Mouse (Mus musculus): ENCODE measurements around the gene Tekt5. TPM values are rescaled to one million over a fixed set of nuclear protein-coding genes. Genes with fewer than 3 reads are reported as not detected.

Gene Tekt5
- polyA plus RNA-seq (2015; fragmentation: Nextera tagmentation; extraction: Ambion mirVana) = 1.3 and 1.6 TPM in 2 replicates

- DNase-seq (ENCODE audit: low spot score) = peak; percentile 31
These were observed at the start of gene Tekt5 for GRCm38 (mm10) chr16:10394699-10395540. TSS of gene Tekt5 (minus strand) at chr16:10395490.

GRCm38 (mm10) chr16:10443723-10444122 is 48.4 kb upstream of the Tekt5 start:
- no peak for DNase-seq (ENCODE audit: low spot score)

- no peak for DNase-seq (ENCODE audit: low spot score)
These were observed 46.5 kb upstream of the Tekt5 start for GRCm38 (mm10) chr16:10441761-10442160.

GRCm38 (mm10) chr16:10441328-10441727 is 46.0 kb upstream of the Tekt5 start:
- DNase-seq (ENCODE audit: low spot score) = no peak

GRCm38 (mm10) chr16:10438055-10438454 is 42.8 kb upstream of the Tekt5 start:
- DNase-seq (ENCODE audit: low spot score) = no peak

- no peak for DNase-seq (ENCODE audit: low spot score)
These were observed 40.9 kb upstream of the Tekt5 start for GRCm38 (mm10) chr16:10436166-10436565.

- DNase-seq (ENCODE audit: low spot score) = no peak
These were observed 38.1 kb upstream of the Tekt5 start for GRCm38 (mm10) chr16:10433344-10433743.

- no peak for DNase-seq (ENCODE audit: low spot score)
These were observed 37.1 kb upstream of the Tekt5 start for GRCm38 (mm10) chr16:10432387-10432786.

GRCm38 (mm10) chr16:10431911-10432310 is 36.6 kb upstream of the Tekt5 start:
- no peak for DNase-seq (ENCODE audit: low spot score)

GRCm38 (mm10) chr16:10420447-10421054 is 25.3 kb upstream of the Tekt5 start:
- DNase-seq (ENCODE audit: low spot score) = no peak

GRCm38 (mm10) chr16:10417723-10418259 is 22.5 kb upstream of the Tekt5 start:
- no peak for DNase-seq (ENCODE audit: low spot score)

- no peak for DNase-seq (ENCODE audit: low spot score)
These were observed 21.6 kb upstream of the Tekt5 start for GRCm38 (mm10) chr16:10416866-10417265.

GRCm38 (mm10) chr16:10415976-10416375 is 20.7 kb upstream of the Tekt5 start:
- DNase-seq (ENCODE audit: low spot score) = no peak

- peak; percentile 90 for DNase-seq (ENCODE audit: low spot score)
These were observed 16.8 kb upstream of the Tekt5 start, which contains the start of gene Nubp1 for GRCm38 (mm10) chr16:10411764-10412746. TSS of gene Nubp1 (plus strand) at chr16:10411948.

- DNase-seq (ENCODE audit: low spot score) = peak; percentile 81
These were observed 3.9 kb upstream of the Tekt5 start for GRCm38 (mm10) chr16:10399160-10399559.

- DNase-seq (ENCODE audit: low spot score) = no peak
These were observed 3.5 kb upstream of the Tekt5 start for GRCm38 (mm10) chr16:10398755-10399154.

- peak; percentile 52 for DNase-seq (ENCODE audit: low spot score)
These were observed 2.7 kb downstream of the Tekt5 start for GRCm38 (mm10) chr16:10392587-10392986.

- no peak for DNase-seq (ENCODE audit: low spot score)
These were observed 6.5 kb downstream of the Tekt5 start for GRCm38 (mm10) chr16:10388634-10389365.

- DNase-seq (ENCODE audit: low spot score) = no peak
These were observed 10.0 kb downstream of the Tekt5 start for GRCm38 (mm10) chr16:10385261-10385660.

- no peak for DNase-seq (ENCODE audit: low spot score)
These were observed 10.7 kb downstream of the Tekt5 start for GRCm38 (mm10) chr16:10384544-10384943.
